Mouse (Mus musculus): ENCODE results near the gene Gpd2. TPM values are rescaled to one million over a fixed set of nuclear protein-coding genes. Genes with fewer than 3 reads are reported as not detected.

The Gpd2 gene
- polyA plus RNA-seq, 1 experiment, result 11.1 TPM

- TF ChIP-seq MYOG (IDR thresholded peaks at IDR 0.05; ENCODE audit: control insufficient read depth in 1 of 3, insufficient read depth in 1 of 3, insufficient read length in 2 of 3, low read depth in 2 of 3) (no peak), SRF (IDR thresholded peaks at IDR 0.05; ENCODE audit: control insufficient read depth, insufficient read length, low read depth) (no peak), MYOD1 (IDR thresholded peaks at IDR 0.05; ENCODE audit: control insufficient read depth in 1 of 3, insufficient read length in 2 of 3, low read depth in 2 of 3) (no peak)
- Histone ChIP-seq H3K27me3 (ENCODE audit: control insufficient read depth, insufficient read depth, insufficient read length) (no peaks in the 10 kb centered on the region), H3K36me3 (ENCODE audit: control insufficient read depth, insufficient read depth) (no peaks in the 10 kb centered on the region), H3K79me2 (ENCODE audit: control insufficient read depth, insufficient read depth) (no peaks in the 10 kb centered on the region), H3K4me2 (ENCODE audit: low read depth) (no peak overlapping the region), H3ac (ENCODE audit: control insufficient read depth, insufficient read length) (no peak overlapping the region), H3K4me3 (no peak overlapping the region)
These were observed 26.1 kb upstream of the Gpd2 start for GRCm38 (mm10) chr2:57211049-57212001.

- TF ChIP-seq POLR2AphosphoS2 (IDR thresholded peaks at IDR 0.05; ENCODE audit: insufficient read length, low read depth), result no peak
- no peak for TF ChIP-seq CEBPB (IDR thresholded peaks at IDR 0.05; ENCODE audit: insufficient read depth, poor library complexity, severe bottlenecking)
- no peak for TF ChIP-seq SRF (IDR thresholded peaks at IDR 0.05; ENCODE audit: control insufficient read depth, insufficient read length, low read depth)
- no peak for TF ChIP-seq MYOG (IDR thresholded peaks at IDR 0.05; ENCODE audit: control insufficient read depth in 1 of 3, insufficient read depth in 1 of 3, insufficient read length in 2 of 3, low read depth in 2 of 3)
- TF ChIP-seq TCF12 (IDR thresholded peaks at IDR 0.05; ENCODE audit: insufficient read depth, poor library complexity, severe bottlenecking), result no peak
- no peak for TF ChIP-seq TCF3 (IDR thresholded peaks at IDR 0.05; ENCODE audit: insufficient read length, low read depth)
- no peak for TF ChIP-seq MAX (IDR thresholded peaks at IDR 0.05; ENCODE audit: low read depth)
- no peak for TF ChIP-seq POLR2A (IDR thresholded peaks at IDR 0.05; ENCODE audit: insufficient read length, low read depth)
- TF ChIP-seq MYOD1 (IDR thresholded peaks at IDR 0.05; ENCODE audit: control insufficient read depth in 1 of 3, insufficient read length in 2 of 3, low read depth in 2 of 3), result no peak
- no peak for TF ChIP-seq USF1 (IDR thresholded peaks at IDR 0.05; ENCODE audit: low read depth)
- TF ChIP-seq REST (IDR thresholded peaks at IDR 0.05; ENCODE audit: insufficient read depth, insufficient read length), result no peak
- TF ChIP-seq E2F4 (IDR thresholded peaks at IDR 0.05; ENCODE audit: insufficient read depth), result no peak
- Histone ChIP-seq H3K36me3 (ENCODE audit: control insufficient read depth, insufficient read depth) (no peaks in the 10 kb centered on the region), H3K27me3 (ENCODE audit: control insufficient read depth, insufficient read depth, insufficient read length) (no peaks in the 10 kb centered on the region)
These were observed 24.1 kb upstream of the Gpd2 start for GRCm38 (mm10) chr2:57213364-57213763.

DNA sequence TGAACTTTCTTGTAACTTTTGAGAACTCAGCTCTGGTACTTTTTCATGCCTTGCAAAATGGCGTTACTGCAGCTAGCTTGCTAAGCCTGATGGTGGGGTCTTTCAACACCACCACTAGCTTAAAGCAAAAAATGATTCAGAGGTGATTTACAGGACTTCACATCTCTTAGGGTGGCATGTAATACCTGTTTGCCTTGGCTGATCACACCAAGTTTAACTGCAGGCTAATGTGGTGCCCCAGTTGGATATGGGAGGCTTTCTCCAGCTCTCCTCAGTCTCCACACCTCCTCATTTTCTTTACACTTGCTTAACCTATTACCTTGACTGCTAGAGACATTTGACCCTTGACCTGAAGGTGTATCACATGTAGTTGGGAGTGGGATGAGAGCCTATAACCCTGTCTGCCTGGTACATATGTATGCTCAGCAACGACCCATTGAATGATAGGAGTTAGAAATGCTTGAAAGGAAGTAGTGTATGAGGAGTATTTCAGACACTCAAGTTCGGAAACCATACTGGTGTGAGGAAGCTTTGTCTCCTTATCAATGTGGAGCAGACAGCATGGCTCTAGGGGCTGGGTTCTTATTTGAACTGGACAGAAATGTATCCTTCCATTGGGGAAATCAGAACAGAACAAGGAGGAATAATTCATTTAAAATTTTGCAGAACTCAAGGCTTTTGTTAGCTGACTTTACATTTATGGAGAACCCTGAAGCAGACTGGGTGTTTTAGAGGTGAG lies 14.0 kb upstream of the Gpd2 start:
- Histone ChIP-seq H3K4me2 (ENCODE audit: low read depth) (no peak overlapping the region), H3K27me3 (ENCODE audit: control insufficient read depth, insufficient read depth, insufficient read length) (no peaks in the 10 kb centered on the region), H3K79me2 (ENCODE audit: control insufficient read depth, insufficient read depth) (no peaks in the 10 kb centered on the region), H3K36me3 (ENCODE audit: control insufficient read depth, insufficient read depth) (no peaks in the 10 kb centered on the region), H3ac (ENCODE audit: control insufficient read depth, insufficient read length) (no peak overlapping the region), H3K4me3 (no peak overlapping the region)
- TF ChIP-seq CEBPB (IDR thresholded peaks at IDR 0.05; ENCODE audit: insufficient read depth, poor library complexity, severe bottlenecking) (no peak), USF1 (IDR thresholded peaks at IDR 0.05; ENCODE audit: low read depth) (no peak), MYOG (IDR thresholded peaks at IDR 0.05; ENCODE audit: control insufficient read depth in 1 of 3, insufficient read depth in 1 of 3, insufficient read length in 2 of 3, low read depth in 2 of 3) (no peak), SRF (IDR thresholded peaks at IDR 0.05; ENCODE audit: control insufficient read depth, insufficient read length, low read depth) (no peak), TCF12 (IDR thresholded peaks at IDR 0.05; ENCODE audit: insufficient read depth, poor library complexity, severe bottlenecking) (no peak), MYOD1 (IDR thresholded peaks at IDR 0.05; ENCODE audit: control insufficient read depth in 1 of 3, insufficient read length in 2 of 3, low read depth in 2 of 3) (no peak), POLR2A (IDR thresholded peaks at IDR 0.05; ENCODE audit: insufficient read length, low read depth) (no peak), TCF3 (IDR thresholded peaks at IDR 0.05; ENCODE audit: insufficient read length, low read depth) (no peak), MAX (IDR thresholded peaks at IDR 0.05; ENCODE audit: low read depth) (no peak)

More at GRCm38 (mm10) chr2:57213364-57213763, 24.1 kb upstream of the Gpd2 start:
- no peaks in the 10 kb centered on the region for H3K79me2 ChIP-seq (ENCODE audit: control insufficient read depth, insufficient read depth)
- H3K4me2 ChIP-seq (ENCODE audit: low read depth), result no peak overlapping the region
- no peak overlapping the region for H3K4me3 ChIP-seq
- no peak overlapping the region for H3ac ChIP-seq (ENCODE audit: control insufficient read depth, insufficient read length)

- no peaks in the 10 kb centered on the region for H3K36me3 ChIP-seq (ENCODE audit: control insufficient read depth, insufficient read depth)
- TF ChIP-seq POLR2A (IDR thresholded peaks at IDR 0.05; ENCODE audit: insufficient read length, low read depth) (no peak), TCF3 (IDR thresholded peaks at IDR 0.05; ENCODE audit: insufficient read length, low read depth) (no peak), USF1 (IDR thresholded peaks at IDR 0.05; ENCODE audit: low read depth) (no peak), SRF (IDR thresholded peaks at IDR 0.05; ENCODE audit: control insufficient read depth, insufficient read length, low read depth) (no peak)
- H3K4me2 ChIP-seq (ENCODE audit: low read depth), result no peak overlapping the region
- H3K27me3 ChIP-seq (ENCODE audit: control insufficient read depth, insufficient read depth, insufficient read length), result no peaks in the 10 kb centered on the region
- H3K79me2 ChIP-seq (ENCODE audit: control insufficient read depth, insufficient read depth), result no peaks in the 10 kb centered on the region
- H3K4me3 ChIP-seq, result no peak overlapping the region
- H3ac ChIP-seq (ENCODE audit: control insufficient read depth, insufficient read length), result no peak overlapping the region
These were observed 12.2 kb upstream of the Gpd2 start for GRCm38 (mm10) chr2:57225236-57225635.

DNA sequence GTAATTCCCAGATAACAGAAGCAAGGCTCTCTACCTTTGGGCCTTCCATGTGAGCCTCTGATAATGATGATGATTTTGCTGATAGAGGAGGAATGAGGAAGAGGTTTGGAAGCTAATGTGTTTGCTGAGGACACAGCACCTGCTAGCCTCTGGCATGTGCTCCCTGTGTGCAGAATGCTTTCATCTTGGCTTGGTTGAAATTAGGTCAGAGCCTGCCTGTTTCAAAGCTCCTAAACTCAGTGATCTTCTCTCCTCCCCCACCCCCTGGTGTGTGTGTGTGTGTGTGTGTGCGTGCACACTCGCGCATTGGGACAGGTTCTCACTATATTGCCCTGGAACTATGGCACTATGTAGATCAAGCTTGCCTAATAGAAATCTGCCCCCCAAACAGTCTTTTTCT lies 10.0 kb upstream of the Gpd2 start:
- Histone ChIP-seq H3K79me2 (ENCODE audit: control insufficient read depth, insufficient read depth) (no peaks in the 10 kb centered on the region), H3ac (ENCODE audit: control insufficient read depth, insufficient read length) (no peak overlapping the region), H3K4me2 (ENCODE audit: low read depth) (no peak overlapping the region), H3K4me3 (no peak overlapping the region), H3K36me3 (ENCODE audit: control insufficient read depth, insufficient read depth) (no peaks in the 10 kb centered on the region), H3K27me3 (ENCODE audit: control insufficient read depth, insufficient read depth, insufficient read length) (no peaks in the 10 kb centered on the region)
- TF ChIP-seq SRF (IDR thresholded peaks at IDR 0.05; ENCODE audit: control insufficient read depth, insufficient read length, low read depth) (no peak), CEBPB (IDR thresholded peaks at IDR 0.05; ENCODE audit: insufficient read depth, poor library complexity, severe bottlenecking) (no peak), MAX (IDR thresholded peaks at IDR 0.05; ENCODE audit: low read depth) (no peak), TCF12 (IDR thresholded peaks at IDR 0.05; ENCODE audit: insufficient read depth, poor library complexity, severe bottlenecking) (no peak), MYOG (IDR thresholded peaks at IDR 0.05; ENCODE audit: control insufficient read depth in 1 of 3, insufficient read depth in 1 of 3, insufficient read length in 2 of 3, low read depth in 2 of 3) (no peak), REST (IDR thresholded peaks at IDR 0.05; ENCODE audit: insufficient read depth, insufficient read length) (no peak), TCF3 (IDR thresholded peaks at IDR 0.05; ENCODE audit: insufficient read length, low read depth) (no peak), POLR2A (IDR thresholded peaks at IDR 0.05; ENCODE audit: insufficient read length, low read depth) (no peak), POLR2AphosphoS2 (IDR thresholded peaks at IDR 0.05; ENCODE audit: insufficient read length, low read depth) (no peak), USF1 (IDR thresholded peaks at IDR 0.05; ENCODE audit: low read depth) (no peak), E2F4 (IDR thresholded peaks at IDR 0.05; ENCODE audit: insufficient read depth) (no peak), MYOD1 (IDR thresholded peaks at IDR 0.05; ENCODE audit: control insufficient read depth in 1 of 3, insufficient read length in 2 of 3, low read depth in 2 of 3) (no peak)
